Mouse (Mus musculus): ENCODE data around the gene Wdr66. TPM values are rescaled to one million over a fixed set of nuclear protein-coding genes. Genes with fewer than 3 reads are reported as not detected.
"Not testable (repeated sequence)": the region's sequence is repeated elsewhere in the genome, so short reads cannot be mapped to it uniquely, and the experiment has no call there.

Wdr66 gene
- 1 to 10 TPM in 2 of 3 experiments, under 1 TPM in 1; 0.74 to 4.2 (median 2.4) TPM for polyA plus RNA-seq (2017; shearing (Covaris generic))

GRCm38 (mm10) chr5:123251834-123252233 is at the start of gene Wdr66:
Wdr66 (plus strand) TSS chr5:123252102.
- no peak for ATAC-seq

DNA sequence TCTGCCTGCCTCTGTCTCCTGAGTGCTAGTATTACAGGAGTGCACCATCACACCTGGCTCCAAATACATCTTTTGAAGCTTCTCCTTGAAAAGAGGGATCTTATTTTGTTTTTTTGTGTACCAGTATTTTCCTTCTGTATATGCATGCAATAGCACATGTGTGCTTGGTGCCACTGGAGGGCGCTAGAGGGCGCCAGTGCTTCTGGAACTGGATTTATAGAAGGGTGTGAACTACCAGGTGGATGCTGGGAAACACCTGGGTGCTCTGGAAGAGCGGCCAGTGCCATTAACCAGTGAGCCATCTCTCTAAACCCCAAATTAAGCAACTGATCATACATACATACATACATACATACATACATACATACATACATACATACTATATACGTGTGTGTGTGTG is 49.1 kb upstream of the Wdr66 start:
- not testable (repeated sequence) for ATAC-seq

DNA sequence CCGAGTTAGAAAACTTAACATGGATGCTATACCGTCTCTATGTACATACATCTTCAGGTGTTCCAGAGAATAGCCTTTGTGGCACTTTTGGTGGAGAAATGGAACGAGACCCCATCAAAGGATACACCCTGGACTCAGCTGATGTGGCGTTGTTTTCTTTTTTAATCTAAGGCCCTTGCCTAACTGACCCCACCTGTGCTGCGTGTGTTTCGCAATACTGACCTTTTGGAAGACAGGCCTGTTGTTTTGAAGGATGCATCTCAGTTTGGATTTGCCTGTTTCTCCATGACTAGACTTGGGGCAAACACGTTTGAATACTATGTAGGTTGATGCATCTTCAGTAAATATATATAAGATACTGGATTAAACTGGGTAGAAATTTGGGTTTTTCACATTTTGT is 48.3 kb upstream of the Wdr66 start:
- ATAC-seq: not testable (repeated sequence)

DNA sequence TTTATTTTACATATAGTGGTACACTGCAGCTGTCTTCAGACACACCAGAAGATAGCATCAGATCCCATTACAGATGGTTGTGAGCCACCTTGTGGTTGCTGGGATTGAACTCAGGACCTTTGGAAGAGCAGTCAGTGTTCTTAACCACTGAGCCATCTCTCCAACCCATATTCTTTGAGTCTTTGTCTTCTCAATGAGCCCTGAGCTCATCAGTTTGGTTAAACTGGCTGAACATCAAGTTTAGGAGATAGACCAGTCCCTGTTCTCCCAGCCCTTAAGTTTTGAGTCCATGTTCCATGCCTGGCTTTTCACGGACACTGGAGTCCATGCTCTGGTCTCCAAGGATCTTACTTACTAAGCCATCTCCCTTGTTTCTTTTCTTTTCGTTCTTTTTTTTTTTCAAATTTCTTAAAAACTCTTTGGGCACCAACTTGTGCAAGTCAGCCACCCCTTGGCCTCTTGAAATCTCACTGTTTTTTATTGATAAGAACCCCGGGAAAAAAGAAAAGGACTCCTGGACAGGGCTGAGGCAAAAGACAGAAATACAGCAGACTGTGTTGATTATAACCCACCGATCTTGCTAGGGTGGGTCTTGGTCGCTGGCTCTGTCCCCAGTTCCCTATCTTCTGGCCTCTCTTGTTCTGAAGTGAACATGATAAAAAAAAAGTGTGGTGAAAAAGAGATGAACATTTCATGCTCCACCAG is 29.4 kb upstream of the Wdr66 start:
- not testable (repeated sequence) for ATAC-seq

DNA sequence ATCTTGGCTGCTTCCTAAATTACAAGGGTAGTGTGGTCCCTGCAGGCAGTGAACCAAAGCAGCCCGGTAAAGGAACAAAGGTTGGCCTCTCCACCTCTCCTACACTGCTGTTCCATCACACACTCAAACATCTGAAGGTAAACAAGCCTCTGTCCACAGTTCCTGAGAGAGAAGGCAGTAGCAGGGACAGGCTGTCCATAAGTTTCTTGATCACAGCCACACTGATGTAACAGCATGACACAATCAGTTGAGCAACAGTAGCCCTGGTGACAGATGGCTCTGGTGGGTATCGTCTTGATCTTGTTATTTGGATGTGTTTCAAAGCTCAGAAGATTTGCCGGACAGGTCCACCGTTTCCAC is 28.9 kb upstream of the Wdr66 start:
- ATAC-seq: no peak

DNA sequence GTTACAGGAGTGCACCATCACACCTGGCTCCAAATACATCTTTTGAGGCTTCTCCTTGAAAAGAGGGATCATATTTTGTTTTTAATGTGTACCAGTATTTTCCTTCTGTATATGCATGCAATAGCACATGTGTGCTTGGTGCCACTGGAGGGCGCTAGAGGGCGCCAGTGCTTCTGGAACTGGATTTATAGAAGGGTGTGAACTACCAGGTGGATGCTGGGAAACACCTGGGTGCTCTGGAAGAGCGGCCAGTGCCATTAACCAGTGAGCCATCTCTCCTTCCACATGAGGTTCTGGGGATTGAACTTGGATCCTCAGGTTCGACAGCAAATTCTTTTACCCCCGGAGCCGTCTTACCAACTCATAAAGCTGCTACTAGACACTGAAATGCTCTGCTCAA is 28.0 kb upstream of the Wdr66 start:
- not testable (repeated sequence) for ATAC-seq

- no peak for ATAC-seq
These were observed 25.1 kb upstream of the Wdr66 start for GRCm38 (mm10) chr5:123226851-123227250.

DNA sequence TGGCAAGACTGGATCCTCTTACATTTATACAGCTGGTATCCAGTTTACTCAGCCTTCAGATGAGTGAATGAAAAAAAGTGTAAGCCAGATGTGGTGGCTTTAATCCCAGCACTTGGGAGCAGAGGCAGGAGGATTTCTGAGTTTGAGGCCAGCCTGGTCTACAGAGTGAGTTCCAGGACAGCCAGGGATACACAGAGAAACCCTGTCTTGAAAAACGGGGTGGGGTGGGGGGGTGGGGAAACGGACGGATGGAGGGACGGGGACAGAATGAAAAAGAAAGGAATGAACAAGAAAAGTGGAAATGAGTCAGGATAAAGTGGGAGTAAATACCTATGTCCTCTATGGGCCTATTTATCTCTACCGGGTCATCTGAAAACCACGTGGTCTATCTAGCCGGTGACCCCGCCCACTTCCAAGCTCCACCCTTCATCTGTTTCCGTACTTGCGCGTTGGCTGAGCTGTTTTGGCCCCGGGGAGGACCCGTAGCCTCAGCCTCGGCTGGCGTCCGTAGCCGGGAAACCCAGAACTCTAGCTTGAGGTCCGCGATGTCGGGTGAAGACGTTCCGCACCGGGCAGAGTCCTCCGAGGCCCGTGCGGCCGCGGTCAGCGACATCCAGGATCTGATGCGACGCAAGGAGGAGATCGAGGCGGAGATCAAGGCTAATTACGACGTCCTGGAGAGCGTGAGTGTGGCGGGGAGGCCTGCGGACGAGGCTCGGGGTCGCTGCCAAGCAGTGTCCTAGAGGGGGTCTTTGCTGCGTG is 24.0 kb upstream of the Wdr66 start:
- peak; percentile 80 for ATAC-seq

GRCm38 (mm10) chr5:123228524-123228922 is 23.4 kb upstream of the Wdr66 start:
- no peak for ATAC-seq

- ATAC-seq: no peak
These were observed 22.6 kb upstream of the Wdr66 start for GRCm38 (mm10) chr5:123229296-123229695.

DNA sequence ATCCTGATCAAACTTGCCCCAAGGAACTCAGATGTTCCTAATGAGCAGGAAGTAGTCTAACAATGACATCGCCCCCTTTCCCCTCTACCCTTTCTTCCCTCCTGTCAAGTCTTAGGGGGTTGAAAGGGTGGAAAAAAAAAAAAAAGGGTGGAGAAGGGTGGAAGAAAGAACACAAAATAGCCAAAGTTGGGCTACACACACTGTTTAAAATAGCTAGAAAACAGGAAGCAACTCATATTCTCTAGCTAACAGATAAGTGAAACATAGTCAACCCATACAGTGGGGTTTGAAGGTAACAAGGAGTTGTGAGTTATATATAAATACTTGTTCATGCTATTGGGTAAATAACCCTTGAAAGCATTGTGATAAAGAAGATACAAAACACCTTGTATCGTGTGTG is 19.7 kb upstream of the Wdr66 start:
- ATAC-seq: no peak

DNA sequence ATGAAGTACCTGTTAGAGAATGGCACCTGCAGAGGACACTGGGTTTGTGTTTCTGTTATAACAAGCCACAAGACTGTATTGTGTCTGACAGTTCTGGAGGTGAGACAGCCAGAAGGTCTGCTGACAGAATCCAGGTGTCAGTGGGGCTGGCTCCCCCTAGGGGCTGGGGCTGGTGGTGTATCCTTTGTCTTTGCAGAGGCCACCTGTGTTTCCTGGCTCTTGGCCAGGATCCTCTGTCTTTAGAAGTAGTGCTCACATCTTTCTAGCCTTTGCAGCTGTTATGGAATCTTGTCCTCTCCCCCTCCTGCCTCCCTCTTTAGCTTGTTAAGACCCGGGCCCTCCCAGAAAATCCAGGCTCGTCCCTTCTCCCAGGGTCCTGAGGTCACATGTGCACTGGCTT is 16.2 kb upstream of the Wdr66 start:
- ATAC-seq: peak; percentile 85

DNA sequence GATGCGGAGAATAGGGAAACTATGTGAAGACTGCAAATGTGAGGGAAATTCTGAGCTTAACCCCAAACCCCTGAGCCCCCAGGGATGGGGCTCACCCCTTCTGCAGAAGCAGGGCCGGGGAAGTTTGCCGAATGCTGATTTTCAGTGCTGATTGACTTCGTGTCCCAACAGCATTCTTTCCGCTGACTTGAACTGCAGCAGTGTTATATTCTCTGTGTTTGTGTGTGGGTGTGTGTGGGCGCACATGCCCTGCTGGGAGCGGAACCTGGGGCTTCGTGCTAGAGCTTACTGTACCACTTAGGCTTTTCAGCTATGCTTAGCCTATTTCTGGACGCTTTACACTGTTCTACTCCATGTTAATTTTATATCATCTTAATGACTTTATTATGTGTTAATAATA is 15.5 kb upstream of the Wdr66 start:
- no peak for ATAC-seq

- no peak for ATAC-seq
These were observed 12.4 kb upstream of the Wdr66 start for GRCm38 (mm10) chr5:123239501-123239900.

- ATAC-seq: no peak
These were observed 6.4 kb upstream of the Wdr66 start for GRCm38 (mm10) chr5:123245518-123245917.

GRCm38 (mm10) chr5:123251390-123251789 is 512 bp upstream of the Wdr66 start:
- no peak for ATAC-seq

GRCm38 (mm10) chr5:123256841-123257755 is 5.2 kb downstream of the Wdr66 start:
- ATAC-seq: no peak

- ATAC-seq: no peak
These were observed 7.1 kb downstream of the Wdr66 start for GRCm38 (mm10) chr5:123258990-123259389.

- no peak for ATAC-seq
These were observed 8.8 kb downstream of the Wdr66 start for GRCm38 (mm10) chr5:123260698-123261097.

DNA sequence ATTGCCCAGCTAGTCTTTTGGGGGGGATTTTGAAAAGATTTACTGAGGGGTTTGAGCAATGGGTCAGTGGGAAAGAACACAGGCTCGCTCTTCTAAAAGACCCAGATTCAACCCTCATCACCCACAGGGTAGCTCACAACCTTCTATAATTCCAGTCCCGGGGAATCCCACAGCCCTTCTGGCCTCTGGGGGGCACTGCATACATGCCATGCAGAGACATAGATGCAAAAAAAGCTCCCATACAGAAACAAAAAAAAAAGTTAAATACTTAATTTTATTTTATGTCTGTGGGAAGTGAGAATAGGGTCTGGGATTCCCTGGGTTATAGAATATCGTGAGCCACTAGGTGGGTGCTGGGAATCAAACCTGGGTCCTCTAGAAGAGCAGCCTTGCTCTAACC is 15.0 kb downstream of the Wdr66 start:
- no peak for ATAC-seq

DNA sequence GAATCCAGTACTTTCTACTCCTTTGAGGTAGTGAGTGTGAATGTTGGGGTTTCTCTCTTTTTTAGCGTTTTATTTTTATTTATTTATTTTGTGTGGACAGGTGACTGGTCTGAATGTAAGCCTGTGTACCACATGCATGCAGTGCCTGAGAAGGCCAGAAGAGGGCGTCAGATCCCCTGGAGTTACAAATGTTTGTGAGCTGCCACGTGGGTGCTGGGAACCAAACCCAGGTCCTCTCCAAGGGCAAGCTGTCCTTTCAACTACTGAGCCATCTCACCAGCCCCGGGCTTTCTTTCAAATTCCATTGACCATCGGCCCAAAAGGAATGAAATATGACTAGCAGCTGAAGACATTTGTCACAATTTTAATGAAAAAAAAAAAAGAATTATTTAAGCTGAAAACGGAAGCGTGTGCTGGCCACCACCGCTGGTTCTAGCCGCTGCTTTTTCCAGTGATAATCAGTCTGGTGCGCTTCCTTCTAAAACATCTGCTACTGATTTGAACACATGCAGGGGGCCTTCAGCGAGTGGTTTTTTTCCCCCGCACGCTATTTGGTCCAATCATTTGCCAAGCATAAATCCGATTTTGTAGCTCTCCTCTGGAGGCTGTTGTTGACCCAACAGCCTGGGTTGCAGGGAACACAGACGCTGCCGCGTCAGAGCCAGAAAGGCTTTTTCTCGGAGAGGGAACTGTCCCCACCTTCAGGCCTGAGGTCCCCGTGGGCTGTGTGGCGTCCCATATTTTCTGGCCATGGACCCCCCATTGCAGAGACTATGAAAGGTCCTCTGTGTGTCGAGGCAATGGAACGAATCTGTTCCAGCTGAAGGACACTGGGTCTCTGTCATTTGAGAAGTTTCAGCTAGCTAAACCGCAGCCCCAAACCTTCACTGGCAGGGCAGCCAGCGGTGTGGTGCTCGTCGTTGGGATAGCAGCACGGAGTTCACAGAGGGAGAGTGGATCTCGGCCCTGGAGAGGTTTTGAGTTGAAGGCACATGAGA is 16.9 kb downstream of the Wdr66 start:
- no peak for ATAC-seq

GRCm38 (mm10) chr5:123270917-123271316 is 19.0 kb downstream of the Wdr66 start:
- ATAC-seq: no peak

All from inflammation-experienced regulatory T-cells, adult 6 months (primary cell).